Mouse (Mus musculus) megakaryocyte progenitor cell, adult 5-6 weeks (primary cell): ENCODE results near the gene Nav2. TPM values are rescaled to one million over a fixed set of nuclear protein-coding genes. Genes with fewer than 3 reads are reported as not detected.

Experiments used
- ATAC-seq: replicated peaks from 2 replicates; pipeline ENCODE4 v1.8.0; 2016; ENCODE audit warnings: mild to moderate bottlenecking, moderate TSS enrichment, inconsistent platforms; ENCODE audit not compliant: poor library complexity
- total RNA-seq, 2 experiments: library from RNA; stranded (forward) in 1 of 2; stranded (reverse) in 1 of 2; fragments of 157-497, 149-512 nt in 1 of 2; fragments of 200-1000 nt in 1 of 2; gene quantifications; 2 replicates each; pipeline versions ENCODE4 v1.2.3 to v1.2.4; 2015 to 2017

Gene Nav2
- total RNA-seq, 2 experiments from 2014 or later, result 16.4 to 27.0 TPM

DNA sequence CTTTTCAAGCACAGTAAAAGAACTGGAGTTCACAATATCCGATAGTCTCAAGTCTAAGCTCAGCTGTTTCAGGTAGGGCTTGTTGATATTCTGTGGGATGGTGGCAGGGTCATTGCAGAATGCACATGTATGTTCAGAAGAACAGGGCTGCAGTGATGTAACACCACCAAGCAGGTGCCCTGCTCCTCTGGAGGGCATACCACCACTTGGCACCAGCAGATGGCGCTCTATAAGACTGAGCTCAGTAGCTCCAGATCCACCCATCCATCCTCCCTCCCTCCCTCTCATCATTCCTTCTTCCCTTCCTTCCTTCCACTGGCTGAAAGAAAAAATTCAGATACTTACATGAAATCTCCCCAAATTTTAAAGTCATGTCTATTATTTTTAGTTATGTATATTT is 547.6 kb downstream of the Nav2 start:
- peak; percentile 68 for ATAC-seq

GRCm38 (mm10) chr7:49457398-49457797 is 548.9 kb downstream of the Nav2 start:
- no peak for ATAC-seq

GRCm38 (mm10) chr7:49457890-49458289 is 549.4 kb downstream of the Nav2 start:
- no peak for ATAC-seq

DNA sequence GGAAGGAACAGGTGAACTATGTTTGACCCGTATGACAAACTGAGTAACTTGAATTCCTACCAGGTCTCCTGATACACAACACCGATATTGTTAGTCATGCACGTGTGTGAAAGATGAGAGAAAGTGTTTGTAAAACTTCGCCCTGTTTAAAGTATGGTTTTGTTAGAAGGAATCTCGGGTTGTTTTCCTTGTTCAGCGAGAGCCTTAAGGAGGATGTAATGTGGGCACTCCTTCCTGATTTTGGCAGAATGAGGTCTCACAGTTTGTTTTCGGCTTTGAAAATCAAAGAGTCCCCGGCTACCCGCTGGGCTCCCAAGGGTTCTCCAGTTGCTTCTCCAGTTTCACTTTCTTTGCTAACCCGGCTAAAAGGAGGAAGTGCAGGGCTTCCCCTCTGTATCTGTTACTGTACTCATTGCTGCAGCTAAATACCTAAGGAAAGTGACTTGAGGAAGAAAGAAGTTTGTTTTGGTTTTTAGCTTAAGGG is 553.9 kb downstream of the Nav2 start:
- ATAC-seq, result peak; percentile 96

GRCm38 (mm10) chr7:49467861-49468260 is 559.3 kb downstream of the Nav2 start:
- peak; percentile 96 for ATAC-seq

DNA sequence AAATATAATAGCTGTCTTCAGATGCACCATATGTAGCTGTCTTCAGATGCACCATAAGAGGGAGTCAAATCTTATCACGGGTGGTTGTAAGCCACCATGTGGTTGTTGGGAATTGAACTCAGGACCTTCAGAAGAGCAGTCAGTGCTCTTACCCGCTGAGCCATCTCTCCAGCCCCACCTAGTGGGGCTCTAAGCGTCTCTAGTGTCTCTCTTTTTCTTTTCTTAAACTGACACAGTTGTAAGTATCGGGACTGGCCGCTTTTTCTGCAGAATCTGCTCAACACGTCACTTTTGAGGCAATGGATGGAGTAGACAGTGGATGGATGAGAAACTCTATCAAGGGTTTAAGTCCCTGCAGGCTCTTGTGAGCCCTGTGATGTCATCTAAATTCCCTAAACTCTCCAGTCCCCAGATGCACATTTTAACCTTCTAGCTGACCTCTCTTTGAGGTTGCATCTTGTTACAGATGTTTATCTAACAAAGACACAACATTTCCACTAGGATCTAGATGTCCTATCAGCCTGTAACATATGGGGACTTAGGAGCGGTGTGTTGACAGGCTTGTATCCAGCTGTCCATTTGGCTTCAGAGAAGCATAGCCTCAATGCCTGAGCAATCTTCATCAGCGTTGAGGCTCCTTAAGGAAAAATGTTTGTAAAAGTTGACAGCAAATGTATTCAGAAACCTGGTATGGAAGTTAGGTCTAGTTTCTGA is 560.1 kb downstream of the Nav2 start:
- no peak for ATAC-seq

GRCm38 (mm10) chr7:49471278-49471677 is 562.8 kb downstream of the Nav2 start:
- peak; percentile 50 for ATAC-seq

GRCm38 (mm10) chr7:49475282-49475681 is 566.8 kb downstream of the Nav2 start:
- ATAC-seq, result no peak

GRCm38 (mm10) chr7:49476163-49476562 is 567.6 kb downstream of the Nav2 start:
- ATAC-seq, result no peak

DNA sequence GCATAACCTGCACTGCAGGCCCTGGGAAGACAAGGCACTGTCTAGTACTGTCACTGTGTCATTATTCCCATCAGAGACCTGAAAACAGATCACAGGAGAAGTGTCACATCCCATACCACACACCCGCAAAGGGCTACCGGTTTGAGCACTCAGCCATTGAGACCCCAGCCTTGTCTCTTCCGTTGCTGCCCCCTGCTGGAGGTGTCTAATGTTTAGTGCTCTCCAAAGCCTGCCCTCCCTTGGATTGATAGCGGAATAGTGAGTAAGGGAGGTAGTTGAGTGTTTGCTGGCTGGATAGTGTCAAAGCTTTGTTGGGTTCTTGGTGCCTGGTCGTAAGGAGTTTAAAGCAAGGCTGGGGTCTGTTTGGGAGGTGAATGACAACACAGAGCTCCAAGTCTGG is 568.1 kb downstream of the Nav2 start:
- peak; percentile 91 for ATAC-seq

GRCm38 (mm10) chr7:49477076-49477975 is 568.8 kb downstream of the Nav2 start:
- ATAC-seq, result no peak

DNA sequence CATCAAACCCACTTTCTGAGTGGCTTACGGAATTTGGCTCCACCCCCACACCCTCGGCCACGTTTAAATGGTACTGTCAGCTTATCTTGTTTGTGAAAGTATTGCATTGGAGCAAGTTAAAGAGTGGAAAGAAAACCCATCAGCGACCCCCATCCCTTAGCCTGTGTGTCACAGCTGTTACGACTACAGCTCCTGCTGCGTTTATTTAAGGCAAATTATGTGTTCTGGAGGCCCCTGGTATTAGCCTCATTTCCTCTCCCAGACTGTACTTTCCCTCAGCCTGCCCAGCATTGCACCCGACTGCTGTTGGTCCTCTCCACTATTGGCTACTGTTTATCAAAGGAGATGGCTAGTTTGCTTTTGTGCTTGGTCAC is 569.4 kb downstream of the Nav2 start:
- ATAC-seq, result no peak

DNA sequence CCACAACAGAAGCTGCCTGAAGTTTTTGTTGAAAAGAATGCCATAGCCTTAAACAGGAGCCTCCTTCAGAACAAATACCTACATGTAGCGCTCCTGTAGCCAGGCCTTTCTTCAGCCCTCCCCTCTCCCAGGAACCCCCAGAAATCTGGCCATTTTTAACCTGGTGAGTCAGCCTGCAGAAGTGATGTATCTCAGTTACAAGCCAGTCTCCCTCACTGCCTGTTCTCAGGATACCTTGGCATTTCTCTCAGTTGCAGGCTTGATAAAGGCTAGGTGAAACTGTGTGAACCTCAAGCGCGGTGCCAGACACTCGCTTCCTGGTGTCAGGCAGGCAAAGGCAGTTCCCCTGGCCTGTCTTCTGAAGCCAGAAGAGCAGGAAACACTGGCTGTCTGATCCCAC is 570.4 kb downstream of the Nav2 start:
- ATAC-seq, result no peak

- no peak for ATAC-seq
These were observed 572.4 kb downstream of the Nav2 start for GRCm38 (mm10) chr7:49480962-49481361.

GRCm38 (mm10) chr7:49484036-49484744 is 575.7 kb downstream of the Nav2 start:
- ATAC-seq, result no peak

GRCm38 (mm10) chr7:49485292-49485847 is 576.9 kb downstream of the Nav2 start:
- ATAC-seq, result no peak

- ATAC-seq, result no peak
These were observed 578.8 kb downstream of the Nav2 start for GRCm38 (mm10) chr7:49487347-49487746.

DNA sequence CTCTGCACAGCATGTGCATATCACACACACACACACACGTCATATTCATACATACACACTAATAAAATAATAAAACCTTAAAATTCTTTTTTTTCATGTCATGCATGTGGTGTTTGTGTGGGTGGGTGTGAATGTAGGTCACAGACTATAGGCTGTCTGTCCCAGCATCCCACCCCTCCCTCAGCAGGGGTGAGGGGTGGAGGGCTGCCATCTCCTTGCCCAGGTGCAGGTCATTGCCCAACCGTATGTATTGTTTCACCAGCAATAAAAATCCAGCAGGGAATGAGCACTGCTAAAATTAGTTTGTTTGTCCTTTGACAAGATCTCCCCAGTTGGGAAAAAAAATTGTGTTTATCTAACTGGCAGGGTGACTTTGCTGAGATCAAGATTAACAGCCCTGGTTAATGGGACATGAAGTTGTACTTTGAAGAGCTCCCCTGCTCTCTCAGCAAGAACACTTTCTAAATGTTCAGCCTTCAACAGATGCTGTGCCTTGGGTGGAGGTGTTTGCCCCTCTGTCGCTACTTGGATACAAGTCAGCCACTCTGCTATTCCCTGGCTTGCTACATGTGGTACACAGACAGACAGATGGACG is 580.1 kb downstream of the Nav2 start:
- ATAC-seq, result no peak

DNA sequence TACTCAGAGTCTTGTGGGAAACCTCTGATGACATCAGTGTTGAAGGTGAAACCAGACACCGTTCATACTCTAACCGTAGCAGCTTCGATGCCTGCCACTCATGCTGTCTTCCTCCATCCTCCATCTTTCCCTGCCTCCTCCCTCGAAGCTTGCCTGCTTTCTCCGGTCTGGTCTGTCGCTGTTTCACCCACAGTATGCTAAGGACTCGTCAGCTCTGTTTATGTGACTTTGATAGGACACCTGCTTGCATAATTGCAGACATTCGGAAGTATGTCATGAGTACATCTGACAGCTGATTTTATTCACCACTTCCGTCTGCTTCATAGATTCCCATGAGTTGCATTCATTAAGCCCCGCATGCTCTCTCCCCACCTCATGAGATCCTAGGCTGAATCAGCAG is 582.3 kb downstream of the Nav2 start:
- ATAC-seq, result no peak

- ATAC-seq, result no peak
These were observed 584.1 kb downstream of the Nav2 start for GRCm38 (mm10) chr7:49492622-49493021.

DNA sequence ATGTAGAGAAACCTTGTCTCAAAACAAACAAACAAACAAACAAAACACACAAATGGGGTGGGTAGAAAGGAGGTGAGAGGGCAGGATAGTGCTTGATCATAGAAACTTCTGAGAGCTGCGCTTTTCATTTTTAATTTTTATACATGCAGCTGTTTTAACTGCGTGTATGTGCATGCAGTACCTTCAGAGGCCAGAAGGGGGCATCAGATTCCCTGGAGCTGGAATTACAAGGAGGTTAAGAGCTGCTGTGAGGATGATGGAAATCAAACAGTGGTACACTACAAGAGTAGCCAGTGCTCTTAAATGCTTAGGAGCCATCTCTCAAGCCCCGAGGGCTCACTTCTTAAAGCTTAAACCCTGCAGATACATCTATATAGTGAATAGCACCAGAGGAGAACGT is 584.7 kb downstream of the Nav2 start:
- no peak for ATAC-seq
